Mouse (Mus musculus): ENCODE measurements around the gene Frmpd3.

Frmpd3 gene

GRCm38 (mm10) chrX:140456751-140457491 is 114.9 kb downstream of the Frmpd3 start:
- DNase-seq = peak; percentile 41

- DNase-seq = no peak
Measured at GRCm38 (mm10) chrX:140457502-140457901, 115.4 kb downstream of the Frmpd3 start.

GRCm38 (mm10) chrX:140478231-140478630 is 136.2 kb downstream of the Frmpd3 start:
- no peak for DNase-seq

- DNase-seq = peak; percentile 70
Measured at GRCm38 (mm10) chrX:140479171-140479570, 137.1 kb downstream of the Frmpd3 start.
